Mouse (Mus musculus): Measurements from ENCODE around the gene Gm3854. TPM values are rescaled to one million over a fixed set of nuclear protein-coding genes. Genes with fewer than 3 reads are reported as not detected.
"Not testable (repeated sequence)": the region's sequence is repeated elsewhere in the genome, so short reads cannot be mapped to it uniquely, and the experiment has no call there.

Gene Gm3854
- polyA plus RNA-seq (2015; fragmentation: Nextera tagmentation; extraction: Ambion mirVana): 5.7 and 6.0 TPM in 2 replicates

DNA sequence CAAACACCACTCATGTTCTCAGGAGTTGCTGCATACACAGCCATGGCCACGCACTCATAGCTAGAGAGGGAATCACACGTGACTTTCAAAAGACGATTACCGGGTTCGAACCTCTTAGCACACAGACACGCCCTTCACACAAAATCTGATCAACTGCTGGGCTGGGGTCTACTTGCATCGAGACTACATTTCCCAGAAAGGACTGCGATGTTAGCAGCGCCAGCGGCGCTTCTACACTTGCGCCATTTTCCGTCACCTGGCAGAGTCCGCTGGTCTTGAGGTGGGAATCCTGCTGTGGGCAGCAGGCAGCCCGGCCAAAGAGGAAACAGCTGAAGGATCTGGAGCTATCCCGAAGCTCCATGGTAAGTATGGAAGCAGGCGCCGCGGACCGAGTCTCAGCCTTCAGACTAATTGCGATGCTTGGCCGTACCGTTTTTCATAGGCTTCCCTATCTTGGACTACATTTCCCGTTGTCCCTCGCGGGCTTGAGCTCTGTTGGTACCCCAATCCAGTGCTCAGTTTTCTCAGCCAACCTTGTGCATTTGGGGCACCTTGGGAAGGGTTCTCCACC, at the start of gene Gm3854:
Gm3854 (plus strand) TSS at position 259 of the 571 bp plus-strand sequence.
- no peaks in the 10 kb centered on the region for H3K36me3 ChIP-seq
- no peaks in the 10 kb centered on the region for H3K9me3 ChIP-seq
- peak within 1 kb of the TSS; percentile 90 for H3K27ac ChIP-seq (replicated peaks)
- H3K9ac ChIP-seq (replicated peaks): peak within 1 kb of the TSS; percentile 74
- under 1% methylated on average over 26 of the region's 26 CpGs for WGBS
- ATAC-seq (replicated peaks): peak; percentile 95
- peak within 1 kb of the TSS; percentile 75 for H3K4me3 ChIP-seq
- H3K27me3 ChIP-seq: no peaks in the 10 kb centered on the region
- peak within 1 kb of the TSS; percentile 44 for H3K4me2 ChIP-seq (replicated peaks)
- peaks cover 4% of the 10 kb centered on the region for H3K4me1 ChIP-seq

DNA sequence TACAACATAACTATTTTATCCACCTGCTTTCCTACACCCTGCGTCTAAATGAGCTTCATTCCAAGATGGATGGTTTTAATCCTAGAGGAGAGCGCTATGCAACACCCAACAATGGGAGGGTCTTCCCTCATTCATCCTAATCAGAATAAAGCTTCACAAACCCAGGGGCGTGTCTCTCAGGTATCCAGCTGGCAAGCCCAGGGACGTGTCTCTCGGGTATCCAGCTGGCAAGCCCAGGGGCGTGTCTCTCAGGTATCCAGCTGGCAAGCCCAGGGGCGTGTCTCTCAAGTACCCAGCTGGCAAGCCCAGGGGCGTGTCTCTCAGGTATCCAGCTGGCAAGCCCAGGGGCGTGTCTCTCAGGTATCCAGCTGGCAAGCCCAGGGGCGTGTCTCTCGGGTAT, 42.8 kb upstream of the Gm3854 start:
- peaks cover 55% of the 10 kb centered on the region for H3K36me3 ChIP-seq
- H3K27ac ChIP-seq (replicated peaks); H3K4me3 ChIP-seq; H3K27me3 ChIP-seq; H3K4me2 ChIP-seq (replicated peaks); H3K4me1 ChIP-seq; H3K9ac ChIP-seq (replicated peaks); ATAC-seq (replicated peaks); H3K9me3 ChIP-seq: not testable (repeated sequence)
- 89% methylated on average over 11 of the region's 11 CpGs for WGBS

DNA sequence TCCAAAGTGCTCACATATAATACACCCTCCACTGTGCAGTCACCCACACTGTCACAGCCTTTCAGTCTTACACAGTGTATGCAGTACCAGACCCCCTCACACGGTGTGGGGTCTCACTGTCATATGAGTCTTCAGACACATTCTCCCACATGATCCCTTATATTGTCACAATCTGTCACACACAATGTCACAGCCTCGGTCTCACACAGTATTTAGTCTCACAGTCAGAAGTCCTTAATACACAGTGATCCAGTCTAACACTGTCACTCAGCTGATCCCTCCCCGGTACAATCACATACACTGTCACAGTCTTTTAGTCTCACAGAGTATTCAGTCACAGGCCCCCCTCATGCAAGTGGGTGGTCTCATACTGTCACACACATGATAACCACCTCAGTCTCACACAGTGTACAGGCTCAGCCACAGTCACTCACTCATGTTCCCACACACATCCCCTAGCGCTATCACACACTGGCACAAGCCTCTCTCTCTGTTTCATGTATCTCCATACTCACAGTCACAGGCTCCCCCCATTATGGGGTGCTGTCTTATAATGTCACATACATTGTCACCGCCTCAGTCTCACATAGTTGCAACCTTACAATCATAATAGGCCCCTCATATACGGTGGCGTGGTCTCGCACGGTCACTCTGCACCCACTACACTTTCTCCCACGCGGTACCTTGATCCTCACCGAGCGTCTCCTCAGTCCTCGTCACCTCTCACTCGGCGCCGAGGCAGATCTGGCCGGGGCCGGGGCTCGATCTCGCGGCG, 12.9 kb upstream of the Gm3854 start:
- 16% methylated on average over 23 of the region's 23 CpGs for WGBS
- 0 out of 2 replicates have a peak, but pooled peaks cover 3% of the 10 kb centered on the region for H3K9me3 ChIP-seq
- peaks cover 16% of the 10 kb centered on the region for H3K4me1 ChIP-seq
- no peaks in the 10 kb centered on the region for H3K27me3 ChIP-seq
- ATAC-seq (replicated peaks): peak; percentile 89
- H3K4me3 ChIP-seq: peak overlapping the region; percentile 59
- H3K4me2 ChIP-seq (replicated peaks): peak overlapping the region; percentile 47
- peaks cover 14% of the 10 kb centered on the region for H3K36me3 ChIP-seq
- peak overlapping the region; percentile 87 for H3K27ac ChIP-seq (replicated peaks)
- H3K9ac ChIP-seq (replicated peaks): peak overlapping the region; percentile 73

DNA sequence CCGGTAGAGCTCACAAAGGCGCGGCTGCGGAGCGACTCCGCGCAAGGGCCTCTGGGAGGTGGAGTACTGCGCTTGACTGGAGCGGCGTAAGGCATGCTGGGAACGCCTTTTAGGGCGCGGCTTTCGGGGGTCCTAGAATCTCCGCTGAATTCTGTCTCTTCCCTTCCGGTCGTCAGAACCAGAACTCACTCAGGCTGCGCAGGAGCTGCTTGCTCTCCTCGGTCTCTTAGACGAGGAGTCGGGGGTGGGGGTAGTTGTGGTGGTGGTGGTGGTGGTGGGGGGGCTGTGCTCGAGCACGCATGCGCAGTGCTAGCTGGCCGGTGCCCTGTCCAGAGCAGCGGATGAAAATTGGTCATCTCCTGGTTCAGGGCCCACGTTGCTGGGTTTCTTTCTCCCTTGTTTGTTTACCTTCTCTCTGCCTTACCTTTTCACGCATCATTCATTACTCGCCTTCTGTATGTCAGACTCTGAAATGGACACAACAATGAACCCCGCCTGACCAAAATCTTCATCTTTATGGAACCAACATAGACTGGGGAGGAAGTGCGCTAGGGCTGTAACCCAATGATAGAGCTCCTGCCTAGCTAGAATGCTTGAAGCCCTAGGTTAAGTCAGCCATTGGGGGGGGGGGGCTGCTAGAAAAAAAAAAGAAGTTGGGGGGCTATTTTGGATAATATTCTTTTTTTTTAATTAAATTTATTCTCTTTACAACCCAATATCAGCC, 12.2 kb upstream of the Gm3854 start, which contains the start of gene Zfp583:
Zfp583 (minus strand) TSS at position 53 of the 724 bp plus-strand sequence.
- no peaks in the 10 kb centered on the region for H3K27me3 ChIP-seq
- 4% methylated on average over 31 of the region's 31 CpGs for WGBS
- peak within 1 kb of the TSS; percentile 73 for H3K9ac ChIP-seq (replicated peaks)
- peak within 1 kb of the TSS; percentile 59 for H3K4me3 ChIP-seq
- H3K27ac ChIP-seq (replicated peaks): peak within 1 kb of the TSS; percentile 87
- peak within 1 kb of the TSS; percentile 47 for H3K4me2 ChIP-seq (replicated peaks)
- peaks cover 16% of the 10 kb centered on the region for H3K4me1 ChIP-seq
- ATAC-seq (replicated peaks): peak; percentile 93
- 0 out of 2 replicates have a peak, but pooled peaks cover 3% of the 10 kb centered on the region for H3K9me3 ChIP-seq
- H3K36me3 ChIP-seq: peaks cover 14% of the 10 kb centered on the region

DNA sequence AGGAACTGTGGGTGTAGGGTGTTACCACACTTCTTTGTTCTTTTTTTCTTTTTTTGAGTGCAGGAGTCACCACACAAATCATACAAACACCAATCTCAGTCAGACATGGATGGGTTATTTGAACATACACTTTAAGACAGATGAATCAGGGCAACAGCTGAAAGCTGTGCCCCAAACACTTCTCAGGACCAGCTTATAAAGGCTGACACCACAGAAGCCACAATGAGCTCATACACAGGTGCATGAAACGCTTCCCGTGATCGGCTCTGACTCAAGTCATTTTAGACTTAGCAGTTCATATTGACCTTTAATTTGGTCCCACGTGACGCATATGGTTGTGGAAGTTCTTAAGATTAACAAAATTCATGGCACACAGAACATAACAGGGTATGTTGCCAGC, 3.7 kb upstream of the Gm3854 start:
- Histone ChIP-seq H3K4me2 (replicated peaks) (no peak overlapping the region), H3K9me3 (no peaks in the 10 kb centered on the region), H3K9ac (replicated peaks) (no peak overlapping the region), H3K36me3 (no peaks in the 10 kb centered on the region), H3K27ac (replicated peaks) (no peak overlapping the region), H3K4me1 (peaks cover 4% of the 10 kb centered on the region), H3K4me3 (no peak overlapping the region), H3K27me3 (no peaks in the 10 kb centered on the region)
- WGBS: 82% methylated on average over 5 of the region's 5 CpGs
- no peak for ATAC-seq (replicated peaks)

DNA sequence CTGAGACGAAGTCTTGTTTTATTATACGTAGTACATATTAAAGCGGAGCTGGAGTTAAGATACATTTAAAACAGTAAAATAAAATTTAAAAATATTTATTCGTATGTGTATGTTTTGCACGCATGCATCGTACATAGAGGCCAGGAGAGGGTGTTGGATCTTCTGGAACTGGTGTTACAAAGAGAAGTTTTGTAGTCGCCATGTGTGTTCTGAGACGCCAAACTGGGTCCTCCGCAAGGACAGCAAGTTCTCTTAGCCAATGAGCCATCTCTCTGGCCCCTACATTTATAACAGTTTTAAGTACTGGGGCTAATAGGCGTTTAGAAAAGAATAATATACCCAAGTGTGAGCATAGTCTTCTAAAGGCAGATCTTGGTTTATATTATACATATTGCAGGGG, 565 bp downstream of the Gm3854 start:
- H3K4me1 ChIP-seq: peaks cover 4% of the 10 kb centered on the region
- H3K4me2 ChIP-seq (replicated peaks): peak overlapping the region; percentile 44
- H3K27ac ChIP-seq (replicated peaks): peak overlapping the region; percentile 90; the same call in 1 of the 2 replicates
- H3K9me3 ChIP-seq: no peaks in the 10 kb centered on the region
- H3K27me3 ChIP-seq: no peaks in the 10 kb centered on the region
- 31% methylated on average over 10 of the region's 10 CpGs for WGBS
- peak; percentile 47 for ATAC-seq (replicated peaks)
- H3K9ac ChIP-seq (replicated peaks): peak overlapping the region; percentile 74
- no peaks in the 10 kb centered on the region for H3K36me3 ChIP-seq
- H3K4me3 ChIP-seq: peak overlapping the region; percentile 75

DNA sequence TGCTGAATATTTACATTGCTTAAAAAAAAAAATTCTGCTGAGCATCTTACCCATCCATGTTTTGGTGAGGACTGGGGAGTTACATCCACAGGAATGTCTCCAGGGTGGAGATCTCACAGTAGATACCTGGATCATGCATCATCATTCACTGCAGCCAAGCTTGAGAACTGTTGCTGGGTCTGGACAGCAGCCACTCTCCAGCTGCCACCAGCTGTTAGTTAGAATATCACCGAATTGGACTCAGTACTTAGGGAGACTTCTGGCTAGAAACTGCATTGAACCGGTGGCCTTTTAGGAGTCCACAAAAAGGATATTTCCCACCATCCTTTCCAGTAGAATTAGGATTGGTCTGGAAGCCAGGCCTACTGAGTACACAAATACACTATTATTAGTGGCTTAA, 14.6 kb downstream of the Gm3854 start:
- Histone ChIP-seq H3K36me3 (peaks cover 18% of the 10 kb centered on the region), H3K9ac (replicated peaks) (no peak overlapping the region), H3K4me1 (no peaks in the 10 kb centered on the region), H3K27me3 (no peaks in the 10 kb centered on the region), H3K9me3 (no peaks in the 10 kb centered on the region), H3K4me3 (no peak overlapping the region), H3K27ac (replicated peaks) (no peak overlapping the region), H3K4me2 (replicated peaks) (no peak overlapping the region)
- ATAC-seq (replicated peaks): no peak
- 79% methylated on average over 2 of the region's 2 CpGs for WGBS

DNA sequence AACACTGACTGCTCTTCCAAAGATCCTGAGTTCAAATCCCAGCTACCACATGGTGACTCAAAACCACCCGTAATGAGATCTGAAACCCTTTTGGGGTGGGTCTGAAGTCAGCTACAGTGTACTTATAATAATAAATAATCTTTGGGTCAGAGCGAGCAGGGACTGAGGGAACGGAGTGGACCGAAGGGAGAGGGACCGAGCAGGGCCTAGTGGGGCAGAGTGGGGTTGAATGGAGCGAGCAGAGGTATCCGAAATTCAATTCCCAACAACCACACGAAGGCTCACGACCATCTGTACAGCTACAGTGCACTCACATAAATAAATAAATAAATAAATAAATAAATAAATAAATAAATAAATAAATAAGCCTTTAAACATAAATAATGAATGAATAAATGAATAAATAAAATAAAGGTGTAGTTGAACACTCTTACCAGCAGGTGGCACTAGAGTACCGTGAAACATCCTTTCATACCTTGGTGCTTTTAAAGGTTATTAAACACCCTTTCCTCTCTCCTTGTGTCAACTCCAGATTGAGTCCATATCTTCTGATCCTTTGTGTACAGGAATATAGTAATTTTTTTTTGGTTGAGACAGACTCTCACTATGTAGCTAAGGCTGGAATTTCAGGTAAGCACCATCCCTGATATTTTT, 15.5 kb downstream of the Gm3854 start:
- H3K9me3 ChIP-seq: no peaks in the 10 kb centered on the region
- H3K4me1 ChIP-seq: peaks cover 6% of the 10 kb centered on the region
- 0 out of 2 replicates have a peak overlapping the region, but pooled peaks have one; percentile 2 for H3K27ac ChIP-seq (replicated peaks)
- no peak overlapping the region for H3K9ac ChIP-seq (replicated peaks)
- no peak overlapping the region for H3K4me3 ChIP-seq
- H3K27me3 ChIP-seq: no peaks in the 10 kb centered on the region
- ATAC-seq (replicated peaks): no peak
- peaks cover 9% of the 10 kb centered on the region for H3K36me3 ChIP-seq
- WGBS: 51% methylated on average over 10 of the region's 10 CpGs
- H3K4me2 ChIP-seq (replicated peaks): no peak overlapping the region

DNA sequence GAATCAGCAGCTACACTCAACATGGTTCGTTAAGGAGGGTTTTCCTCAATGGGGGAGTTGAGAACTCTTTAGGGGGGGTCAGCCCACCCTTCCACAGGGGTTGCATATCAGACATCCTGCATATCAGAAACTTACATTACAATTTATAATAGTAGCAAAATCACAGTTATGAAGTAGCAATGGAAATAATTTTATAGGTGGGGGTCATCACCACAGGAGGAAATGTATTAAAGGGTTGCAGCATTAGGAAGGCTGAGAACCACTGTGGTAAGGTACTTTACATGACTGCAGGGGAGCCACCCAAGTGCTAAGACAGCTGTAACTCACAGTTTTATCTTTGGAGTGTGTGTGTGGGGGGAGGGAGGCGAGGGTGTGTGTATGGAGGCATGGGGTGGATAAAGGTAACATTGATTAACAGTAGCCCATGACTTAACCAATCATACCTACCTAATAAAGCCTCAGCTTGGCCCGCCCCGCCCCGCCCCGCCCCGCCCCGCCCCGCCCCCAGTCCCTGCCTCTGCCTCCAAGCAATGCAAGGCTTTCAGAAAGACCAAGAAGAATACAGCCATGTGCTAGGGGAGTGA, 17.0 kb downstream of the Gm3854 start:
- Histone ChIP-seq H3K36me3 (no peaks in the 10 kb centered on the region), H3K27ac (replicated peaks) (no peak overlapping the region), H3K27me3 (no peaks in the 10 kb centered on the region), H3K4me3 (no peak overlapping the region), H3K4me1 (peaks cover 10% of the 10 kb centered on the region), H3K9me3 (no peaks in the 10 kb centered on the region), H3K9ac (replicated peaks) (no peak overlapping the region), H3K4me2 (replicated peaks) (no peak overlapping the region)
- 16% methylated on average over 9 of the region's 9 CpGs for WGBS
- ATAC-seq (replicated peaks): no peak

DNA sequence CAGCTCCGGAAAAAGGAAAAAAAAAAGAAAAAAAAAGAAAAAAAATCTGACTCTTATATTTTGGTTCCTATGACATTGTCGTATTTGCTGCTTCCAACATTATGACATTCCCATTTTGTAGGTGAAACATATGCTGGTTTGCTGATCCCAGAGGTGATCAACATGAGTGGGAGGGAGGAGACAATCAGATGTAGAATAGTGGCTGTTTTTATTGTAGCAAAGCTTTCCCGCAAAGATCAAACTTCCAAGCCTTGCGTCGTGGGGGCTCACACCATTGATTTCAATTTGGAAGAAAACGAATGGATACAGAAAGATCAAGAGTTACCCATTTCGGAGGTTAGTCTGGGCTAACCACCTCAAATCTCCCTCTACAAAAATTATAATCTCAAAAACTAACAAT, 18.2 kb downstream of the Gm3854 start:
- Histone ChIP-seq H3K36me3 (no peaks in the 10 kb centered on the region), H3K9ac (replicated peaks) (peak overlapping the region; percentile 59), H3K9me3 (no peaks in the 10 kb centered on the region), H3K27me3 (no peaks in the 10 kb centered on the region), H3K4me3 (peak overlapping the region; percentile 54), H3K4me2 (replicated peaks) (peak overlapping the region; percentile 56), H3K27ac (replicated peaks) (peak overlapping the region; percentile 96), H3K4me1 (peaks cover 10% of the 10 kb centered on the region)
- WGBS: 19% methylated on average over 7 of the region's 7 CpGs
- ATAC-seq (replicated peaks): no peak

DNA sequence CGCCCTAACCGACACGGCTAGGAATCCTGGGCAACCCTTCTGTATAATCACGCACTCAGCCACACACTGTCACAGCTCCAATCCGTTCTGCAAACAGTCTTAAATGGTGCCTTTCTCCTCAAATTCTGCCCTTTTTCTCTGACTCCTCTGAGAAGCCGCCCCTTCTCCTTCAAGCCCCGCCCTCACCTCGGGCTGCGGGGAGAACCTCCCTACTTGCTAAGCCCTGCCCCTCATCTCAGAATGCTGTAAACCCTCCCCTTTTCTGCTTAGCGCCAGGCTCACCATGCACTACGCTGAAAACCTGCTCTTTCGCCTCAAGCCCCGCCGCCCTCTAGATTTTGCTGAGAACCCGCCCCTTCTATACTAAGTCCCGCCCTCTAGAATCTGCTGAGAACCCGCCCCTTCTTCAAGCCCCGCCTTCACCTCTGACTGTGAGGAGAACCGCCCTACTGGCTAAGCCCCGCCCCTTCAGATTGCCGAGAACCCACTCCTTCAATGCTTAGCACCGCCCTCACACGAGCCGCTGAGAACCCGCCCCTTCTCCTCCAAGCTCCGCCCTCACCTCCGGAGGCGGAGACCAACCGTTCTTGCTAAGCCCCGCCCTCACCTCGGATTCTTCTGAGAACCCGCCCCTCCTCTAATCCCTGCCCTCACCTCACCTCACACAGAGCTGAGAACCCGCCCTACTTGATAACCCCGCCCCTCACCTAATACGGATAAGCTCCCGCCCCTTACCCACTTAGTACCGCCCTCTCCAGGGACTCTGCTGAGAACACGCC, 18.9 kb downstream of the Gm3854 start:
- H3K9me3 ChIP-seq: no peaks in the 10 kb centered on the region
- peak; percentile 94 for ATAC-seq (replicated peaks)
- H3K4me2 ChIP-seq (replicated peaks): peak overlapping the region; percentile 56
- H3K4me1 ChIP-seq: peaks cover 10% of the 10 kb centered on the region
- H3K4me3 ChIP-seq: peak overlapping the region; percentile 54
- no peaks in the 10 kb centered on the region for H3K36me3 ChIP-seq
- H3K27me3 ChIP-seq: no peaks in the 10 kb centered on the region
- WGBS: under 1% methylated on average over 38 of the region's 38 CpGs
- H3K27ac ChIP-seq (replicated peaks): peak overlapping the region; percentile 96
- peak overlapping the region; percentile 59 for H3K9ac ChIP-seq (replicated peaks)
